Mouse (Mus musculus) stomach, postnatal 0 days (tissue): Measurements from ENCODE around the gene Cort. TPM values are rescaled to one million over a fixed set of nuclear protein-coding genes. Genes with fewer than 3 reads are reported as not detected.
A peak's percentile ranks its signal among the peaks of the same experiment; 100 is the strongest.

ENCODE experiments used
- ATAC-seq: fragments of 200-750 bp; cut with Nextera tagmentation; 2 replicates; pipeline ENCODE4 v1.8.0; 2017; ENCODE audit not compliant: low FRiP score, low TSS enrichment
- DNase-seq: peaks from one replicate; pipeline ENCODE4 v3.0.0-alpha.2; 2016; ENCODE audit warnings: low spot score
- H3K27ac ChIP-seq: fragments of 300-500 bp; sonication (generic); replicated peaks from 2 replicates; pipeline ENCODE4 v1.5.1; 2014; ENCODE audit warnings: mild to moderate bottlenecking, control low read depth
- H3K27me3 ChIP-seq: fragments of 300-500 bp; sonication (generic); 2 replicates; pipeline ENCODE4 v1.6.1; 2014; ENCODE audit warnings: low read length; ENCODE audit not compliant: control insufficient read depth, insufficient read depth
- H3K36me3 ChIP-seq: fragments of 300-500 bp; sonication (generic); 2 replicates; pipeline ENCODE4 v1.6.1; 2014; ENCODE audit warnings: low read length, mixed read lengths; ENCODE audit not compliant: control insufficient read depth, insufficient read depth
- H3K4me1 ChIP-seq: fragments of 300-500 bp; sonication (generic); replicated peaks from 2 replicates; pipeline ENCODE4 v1.6.1; 2014; ENCODE audit warnings: antibody characterized with exemption; ENCODE audit not compliant: control insufficient read depth, insufficient read depth
- H3K4me2 ChIP-seq: fragments of 300-500 bp; sonication (generic); replicated peaks from 2 replicates; pipeline ENCODE4 v1.6.1; 2014; ENCODE audit warnings: low read depth, mild to moderate bottlenecking, control low read depth, moderate library complexity
- H3K4me3 ChIP-seq: fragments of 300-500 bp; sonication (generic); 2 replicates; pipeline ENCODE4 v1.5.1; 2014; ENCODE audit warnings: low read depth, low read length, control low read depth
- H3K9ac ChIP-seq: fragments of 300-500 bp; sonication (generic); 2 replicates; pipeline ENCODE4 v1.6.1; 2014; ENCODE audit warnings: mild to moderate bottlenecking, low read length, control low read depth, mixed read lengths
- H3K9me3 ChIP-seq: fragments of 300-500 bp; sonication (generic); 2 replicates; pipeline ENCODE4 v1.6.1; 2016; ENCODE audit warnings: low read length; ENCODE audit not compliant: control insufficient read depth
- CTCF ChIP-seq: IDR thresholded peaks from 2 replicates; pipeline ENCODE4 v1.5.1; 2016; ENCODE audit warnings: antibody characterized with exemption, low read depth, mild to moderate bottlenecking, moderate library complexity
- EP300 ChIP-seq: optimal IDR thresholded peaks from 2 replicates; pipeline ENCODE3; 2016; ENCODE audit warnings: antibody characterized with exemption
- WGBS: fragments of 180-500 bp; shearing (Covaris S2); extraction: QIAGEN DNeasy Blood & Tissue Kit; methylation state at CpG from one replicate; pipeline ENCODE4 v1.1.7; 2014; 5-methylcytosine and 5-hydroxymethylcytosine counted together
- polyA plus RNA-seq: library from polyadenylated mRNA; unstranded; fragments of >200 nt; fragmentation: Nextera tagmentation; extraction: Ambion mirVana; gene quantifications from 2 replicates; pipeline ENCODE4 v1.2.1, GENCODE M21; 2015

Cort gene
- polyA plus RNA-seq, 1 experiment from 2014 or later, result not detected

DNA sequence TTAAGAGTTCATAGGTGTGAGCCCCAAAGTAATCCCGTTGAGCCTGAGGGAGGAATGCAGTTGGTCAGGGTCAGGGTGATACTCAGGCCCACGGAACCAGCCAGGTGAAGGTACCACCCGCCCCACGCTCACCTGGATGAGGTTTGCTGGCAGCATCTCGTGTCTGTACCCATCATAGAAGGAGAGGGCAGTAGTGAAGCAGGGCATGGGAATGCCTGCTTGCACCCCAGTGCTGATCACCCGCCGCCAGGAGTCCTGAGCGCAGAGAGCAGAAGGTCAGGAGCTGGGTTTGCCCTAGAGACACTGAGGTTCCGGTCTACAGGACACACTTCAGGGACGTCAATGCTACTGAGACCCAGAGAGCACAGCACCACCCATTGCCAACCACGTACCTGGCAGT, 24.2 kb upstream of the Cort start:
- Histone ChIP-seq H3K4me3 (no peak overlapping the region), H3K27ac (no peak overlapping the region), H3K36me3 (peaks cover 41% of the 10 kb centered on the region), H3K9me3 (no peaks in the 10 kb centered on the region), H3K9ac (no peak overlapping the region), H3K4me2 (no peak overlapping the region), H3K4me1 (no peaks in the 10 kb centered on the region), H3K27me3 (no peaks in the 10 kb centered on the region)
- no peak for ATAC-seq
- no peak for DNase-seq
- no peak for TF ChIP-seq EP300
- WGBS, result 85% methylated on average over 11 of the region's 11 CpGs

- peaks cover 39% of the 10 kb centered on the region for H3K36me3 ChIP-seq
- WGBS, result 78% methylated on average over 11 of the region's 11 CpGs
- no peak overlapping the region for H3K9ac ChIP-seq
- DNase-seq (no peak), ATAC-seq (peak; percentile 29; the same call in 1 of the 2 replicates)
- H3K27me3 ChIP-seq, result no peaks in the 10 kb centered on the region
- H3K27ac ChIP-seq, result no peak overlapping the region
- H3K4me3 ChIP-seq, result no peak overlapping the region
- H3K4me2 ChIP-seq, result no peak overlapping the region
- H3K4me1 ChIP-seq, result no peaks in the 10 kb centered on the region
- no peaks in the 10 kb centered on the region for H3K9me3 ChIP-seq
- TF ChIP-seq CTCF (no peak), EP300 (no peak)
These were observed 23.7 kb upstream of the Cort start for GRCm38 (mm10) chr4:149150256-149150655.

DNA sequence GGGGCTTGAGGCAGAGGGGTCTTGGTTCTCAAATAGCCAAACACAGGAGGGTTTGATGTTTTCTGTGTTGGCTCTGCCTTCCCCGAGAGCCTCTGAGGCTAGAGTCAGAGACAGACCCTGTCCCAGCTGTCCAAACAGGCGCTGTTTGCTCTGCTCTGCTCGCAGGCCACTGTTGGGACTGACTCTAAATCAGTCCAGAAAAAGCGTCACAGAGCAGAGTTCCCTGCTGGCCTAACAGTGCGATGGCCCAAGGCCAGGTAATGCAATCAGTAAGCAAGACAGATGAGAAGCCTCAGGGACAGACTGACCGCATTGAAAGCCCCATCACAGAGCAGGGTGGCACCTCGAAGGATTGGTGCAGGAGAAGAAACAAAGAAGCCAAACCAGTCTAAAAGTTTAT, 23.0 kb upstream of the Cort start:
- Histone ChIP-seq H3K4me3 (no peak overlapping the region), H3K4me2 (no peak overlapping the region), H3K27me3 (no peaks in the 10 kb centered on the region), H3K9ac (no peak overlapping the region), H3K9me3 (no peaks in the 10 kb centered on the region), H3K36me3 (peaks cover 32% of the 10 kb centered on the region), H3K4me1 (no peaks in the 10 kb centered on the region), H3K27ac (peak overlapping the region; percentile 9; the same call in 1 of the 2 replicates)
- ATAC-seq (no peak), DNase-seq (no peak)
- WGBS, result 55% methylated on average over 7 of the region's 7 CpGs
- no peak for TF ChIP-seq CTCF
- TF ChIP-seq EP300, result no peak

DNA sequence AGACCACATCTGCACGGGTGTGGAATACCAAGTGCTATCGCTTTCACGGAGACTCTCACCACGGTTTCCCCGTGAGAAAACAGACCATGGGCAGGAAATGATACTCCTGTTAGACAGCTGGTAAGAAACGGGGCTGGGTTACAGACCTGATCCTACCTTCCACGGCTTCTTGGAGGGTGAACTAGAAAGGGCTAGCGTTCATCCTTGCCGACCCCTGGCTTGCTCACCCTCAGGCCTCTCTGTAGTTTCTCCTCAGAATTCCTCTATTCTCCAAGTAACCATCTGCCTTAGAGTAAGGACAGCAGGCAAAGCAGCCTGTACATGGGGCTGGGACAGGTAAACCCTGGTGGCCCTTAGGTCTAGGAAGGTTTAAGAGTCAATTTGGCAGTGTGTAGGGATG, 22.6 kb upstream of the Cort start:
- Histone ChIP-seq H3K4me3 (no peak overlapping the region), H3K27ac (peak overlapping the region; percentile 9; the same call in 1 of the 2 replicates), H3K27me3 (no peaks in the 10 kb centered on the region), H3K4me1 (no peaks in the 10 kb centered on the region), H3K4me2 (no peak overlapping the region), H3K36me3 (peaks cover 28% of the 10 kb centered on the region), H3K9ac (no peak overlapping the region), H3K9me3 (no peaks in the 10 kb centered on the region)
- no peak for ATAC-seq
- 74% methylated on average over 9 of the region's 9 CpGs for WGBS
- TF ChIP-seq CTCF (no peak), EP300 (no peak)
- no peak for DNase-seq

GRCm38 (mm10) chr4:149148084-149148483, 21.5 kb upstream of the Cort start:
- no peak for DNase-seq
- Histone ChIP-seq H3K4me1 (no peaks in the 10 kb centered on the region), H3K27me3 (no peaks in the 10 kb centered on the region), H3K36me3 (peaks cover 21% of the 10 kb centered on the region), H3K9ac (no peak overlapping the region), H3K4me3 (no peak overlapping the region), H3K9me3 (no peaks in the 10 kb centered on the region), H3K4me2 (no peak overlapping the region), H3K27ac (no peak overlapping the region; the same call in 1 of the 2 replicates)
- 71% methylated on average over 4 of the region's 4 CpGs for WGBS
- no peak for ATAC-seq
- no peak for TF ChIP-seq EP300
- no peak for TF ChIP-seq CTCF

DNA sequence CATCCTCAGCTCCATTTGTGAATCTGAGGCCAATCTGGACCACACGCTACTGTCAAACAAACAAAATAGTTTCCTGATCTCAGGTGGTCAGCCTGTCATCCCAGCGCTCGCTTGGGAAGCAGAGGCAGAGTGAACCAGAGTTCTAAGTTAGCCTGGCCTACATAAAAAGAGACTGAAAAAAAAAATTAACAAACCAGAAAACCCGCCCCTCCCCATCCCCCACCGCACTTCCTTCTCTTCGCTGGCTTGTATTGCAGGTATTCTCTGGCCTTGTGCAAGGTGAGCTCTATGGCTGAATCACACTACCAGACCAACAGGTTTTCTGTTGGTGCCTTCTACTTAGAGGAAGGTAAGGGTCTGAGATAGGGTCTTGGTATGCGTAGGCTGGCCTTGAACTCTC, 21.0 kb upstream of the Cort start:
- H3K4me1 ChIP-seq, result no peaks in the 10 kb centered on the region
- ATAC-seq (no peak; the same call in 1 of the 2 replicates), DNase-seq (peak; percentile 56)
- no peak overlapping the region for H3K4me2 ChIP-seq
- 69% methylated on average over 7 of the region's 7 CpGs for WGBS
- no peak overlapping the region for H3K4me3 ChIP-seq
- TF ChIP-seq CTCF (no peak), EP300 (no peak)
- no peak overlapping the region for H3K9ac ChIP-seq
- H3K9me3 ChIP-seq, result no peaks in the 10 kb centered on the region
- H3K27ac ChIP-seq, result no peak overlapping the region; the same call in 1 of the 2 replicates
- peaks cover 16% of the 10 kb centered on the region for H3K36me3 ChIP-seq
- no peaks in the 10 kb centered on the region for H3K27me3 ChIP-seq
